Mouse (Mus musculus) thymus, postnatal 0 days (tissue): Measurements from ENCODE around the gene Pprc1. TPM values are rescaled to one million over a fixed set of nuclear protein-coding genes. Genes with fewer than 3 reads are reported as not detected.

Source experiments
- DNase-seq: peaks from one replicate; pipeline ENCODE4 v3.0.0-alpha.2; 2015; ENCODE audit warnings: low spot score
- polyA plus RNA-seq: library from polyadenylated mRNA; unstranded; fragments of >200 nt; fragmentation: Nextera tagmentation; extraction: Ambion mirVana; gene quantifications from 2 replicates; pipeline ENCODE4 v1.2.1, GENCODE M21; 2015

Gene Pprc1
- polyA plus RNA-seq, 1 experiment from 2014 or later = 11.6 TPM

- DNase-seq = no peak
These were observed 11.8 kb upstream of the Pprc1 start for GRCm38 (mm10) chr19:46032731-46033510.

- DNase-seq = no peak
These were observed 10.8 kb upstream of the Pprc1 start for GRCm38 (mm10) chr19:46033911-46034310.

GRCm38 (mm10) chr19:46035971-46036370 lies 8.7 kb upstream of the Pprc1 start:
- DNase-seq = no peak

GRCm38 (mm10) chr19:46036477-46037242 lies 8.0 kb upstream of the Pprc1 start:
- no peak for DNase-seq

DNA sequence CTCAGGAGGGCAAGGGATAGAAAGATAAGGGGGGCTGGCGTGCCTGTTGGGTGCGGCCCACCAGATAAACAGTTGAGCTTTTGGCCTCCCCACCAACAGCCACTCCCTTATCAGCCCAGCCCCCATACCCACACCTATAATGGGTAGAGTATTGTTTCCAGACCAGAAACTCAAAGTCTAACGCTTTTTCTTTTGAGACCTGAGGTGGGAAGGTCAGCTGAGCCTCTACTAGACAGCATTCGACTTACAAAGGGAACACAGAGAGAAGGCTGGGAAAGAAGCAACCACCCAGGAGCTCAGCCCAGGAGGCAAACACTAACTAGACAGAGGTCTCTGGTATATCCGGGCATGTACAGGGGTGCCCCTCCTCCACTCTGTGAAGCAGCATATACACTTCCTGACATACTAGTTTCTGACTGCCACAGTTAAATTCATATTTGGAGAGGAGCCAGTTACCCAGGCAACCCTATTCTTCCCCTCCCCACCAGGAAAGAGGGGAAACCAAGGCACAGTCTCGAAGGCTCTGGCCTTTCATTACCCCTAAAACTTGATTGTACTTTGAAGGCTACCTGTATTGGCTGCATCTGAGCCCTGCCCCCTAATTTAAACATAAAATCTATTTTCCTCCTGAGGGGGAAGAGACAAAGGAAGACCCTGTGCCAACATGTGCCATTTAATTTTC lies 7.3 kb upstream of the Pprc1 start:
- peak; percentile 69 for DNase-seq

DNA sequence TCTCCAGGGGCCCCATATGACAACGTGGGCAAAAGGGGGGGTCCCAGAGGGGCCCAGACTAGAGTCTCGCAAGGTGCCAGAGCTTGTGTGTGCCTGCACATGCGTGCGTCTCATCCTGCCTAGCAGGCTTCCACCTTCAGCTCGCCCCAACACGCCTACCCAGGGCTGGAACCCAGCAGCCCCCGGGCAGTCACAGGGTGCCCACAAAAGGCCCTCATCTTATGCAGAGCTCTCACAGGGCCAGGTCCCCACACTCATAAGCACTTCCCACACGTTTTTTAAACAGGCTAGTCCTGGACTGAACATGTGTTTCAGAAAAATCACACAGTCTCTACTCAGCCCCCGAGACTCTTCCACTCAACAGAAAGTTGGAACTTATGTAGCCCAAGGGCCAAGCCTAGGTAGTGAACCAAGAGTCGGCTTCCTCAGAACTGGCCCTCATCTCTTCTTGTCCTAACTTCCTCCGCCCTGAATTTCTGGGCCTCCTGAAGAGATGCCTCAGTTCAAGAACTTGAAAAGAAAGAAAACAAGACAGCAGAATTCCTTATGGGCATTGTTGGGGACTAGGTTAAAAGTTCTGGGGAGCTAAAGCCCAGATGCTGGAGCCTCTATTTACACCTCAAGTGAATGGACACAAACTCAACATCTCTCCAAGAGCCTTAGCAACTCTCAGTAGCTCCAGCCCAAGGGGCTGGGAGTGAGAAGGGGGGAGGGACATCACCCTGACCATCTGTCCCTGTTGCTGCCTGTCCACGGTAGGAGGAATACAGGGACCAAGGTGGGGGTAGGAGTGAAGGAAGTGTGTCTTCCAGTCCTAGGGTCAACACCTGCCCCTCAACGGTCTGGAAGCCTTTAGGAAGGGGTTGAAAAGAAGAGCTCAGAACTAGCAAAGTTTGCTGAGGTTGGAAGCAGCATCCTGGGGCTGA lies 6.5 kb upstream of the Pprc1 start:
- no peak for DNase-seq

- DNase-seq = no peak
These were observed 5.8 kb upstream of the Pprc1 start for GRCm38 (mm10) chr19:46038851-46039260.

GRCm38 (mm10) chr19:46039478-46039877 lies 5.2 kb upstream of the Pprc1 start:
- peak; percentile 96 for DNase-seq

DNA sequence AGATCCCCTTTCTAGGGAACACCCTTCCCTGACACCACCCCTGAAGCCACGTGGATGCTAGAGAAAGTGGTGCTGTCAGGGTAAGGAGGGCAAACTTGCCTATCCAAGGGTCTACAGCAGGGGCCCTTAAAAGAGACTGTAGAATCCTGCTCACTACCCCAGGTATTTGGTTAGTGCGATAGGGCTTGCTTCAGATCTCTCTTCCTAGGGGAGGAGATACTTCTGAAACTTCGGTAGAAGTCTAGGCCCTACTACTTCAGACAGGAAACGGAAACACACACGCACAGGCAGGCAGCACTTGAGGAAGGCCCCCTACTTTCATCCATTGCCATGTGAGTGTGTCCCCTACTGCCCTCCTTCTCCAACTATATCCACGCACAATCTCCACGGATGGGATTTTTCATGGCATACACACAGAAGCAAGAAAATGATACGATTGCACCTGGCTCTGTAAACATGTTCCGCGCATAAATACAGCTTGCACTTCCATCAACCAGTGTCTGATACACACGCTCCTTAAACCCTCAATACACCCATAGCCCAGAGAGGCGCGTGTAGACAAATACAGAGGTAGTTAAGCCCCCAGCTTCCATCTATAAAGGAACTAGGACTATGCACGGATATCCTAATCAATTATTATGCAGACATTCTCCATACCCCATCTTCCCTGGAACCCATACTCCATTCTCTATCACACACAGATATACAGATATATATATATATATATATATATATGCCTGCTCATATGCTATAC lies 4.4 kb upstream of the Pprc1 start:
- peak; percentile 79 for DNase-seq

DNA sequence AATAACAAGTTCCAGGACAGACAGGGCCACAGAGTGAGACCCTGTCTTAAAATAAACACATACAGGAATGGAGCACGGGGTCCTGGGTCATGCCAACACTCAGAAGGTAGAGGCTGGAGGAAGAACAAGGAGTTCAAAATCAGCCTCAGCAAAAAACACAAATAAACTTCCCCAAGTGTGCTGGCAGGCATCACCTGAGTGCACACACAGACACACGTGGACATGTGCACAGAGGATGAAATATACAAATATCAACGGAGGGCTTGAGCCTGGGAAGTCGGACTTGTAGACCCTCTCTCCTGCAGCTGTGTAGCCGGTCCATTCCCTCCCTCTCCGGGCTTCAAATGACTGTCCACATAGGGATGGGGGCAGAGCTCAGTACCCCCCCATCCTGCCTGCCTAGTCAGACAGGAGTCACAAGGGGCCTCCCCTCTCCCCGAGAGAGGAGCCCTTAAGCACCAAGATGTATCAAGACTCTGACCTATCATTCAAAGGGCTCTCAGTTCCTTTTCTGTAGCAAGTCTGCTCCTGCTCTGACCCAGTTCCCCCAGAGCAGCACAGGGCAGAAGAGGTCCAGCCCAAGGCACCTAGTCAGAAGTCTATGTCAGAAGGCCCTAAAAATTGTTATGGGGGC lies 3.3 kb upstream of the Pprc1 start:
- no peak for DNase-seq

DNA sequence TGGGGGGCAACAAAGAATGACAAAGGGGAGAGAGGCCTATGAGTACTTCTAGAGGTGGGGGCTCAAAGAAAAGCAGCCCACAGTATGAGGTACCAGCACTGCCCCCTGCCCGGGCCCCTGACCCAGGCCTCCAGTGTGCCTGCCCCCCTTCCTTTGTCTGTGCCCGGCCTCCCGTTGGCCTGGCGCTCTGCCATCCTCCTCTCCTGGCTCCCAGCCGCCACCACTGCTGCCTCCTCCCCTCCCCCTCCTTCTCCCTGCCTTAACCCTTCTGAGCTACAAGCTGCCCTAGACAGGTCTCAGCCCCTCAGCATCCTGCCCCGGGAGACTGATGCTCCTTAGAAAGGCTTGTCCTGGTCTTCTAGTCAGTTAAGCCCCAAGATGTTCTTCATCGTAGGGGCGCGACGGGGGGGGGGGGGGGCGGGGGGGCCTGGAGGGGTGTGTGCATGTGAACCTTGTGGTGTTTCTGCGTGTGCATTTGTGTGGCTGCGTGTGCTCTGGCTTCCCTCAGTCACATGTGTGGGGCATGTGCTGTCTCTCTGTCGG lies 2.7 kb upstream of the Pprc1 start:
- peak; percentile 53 for DNase-seq

DNA sequence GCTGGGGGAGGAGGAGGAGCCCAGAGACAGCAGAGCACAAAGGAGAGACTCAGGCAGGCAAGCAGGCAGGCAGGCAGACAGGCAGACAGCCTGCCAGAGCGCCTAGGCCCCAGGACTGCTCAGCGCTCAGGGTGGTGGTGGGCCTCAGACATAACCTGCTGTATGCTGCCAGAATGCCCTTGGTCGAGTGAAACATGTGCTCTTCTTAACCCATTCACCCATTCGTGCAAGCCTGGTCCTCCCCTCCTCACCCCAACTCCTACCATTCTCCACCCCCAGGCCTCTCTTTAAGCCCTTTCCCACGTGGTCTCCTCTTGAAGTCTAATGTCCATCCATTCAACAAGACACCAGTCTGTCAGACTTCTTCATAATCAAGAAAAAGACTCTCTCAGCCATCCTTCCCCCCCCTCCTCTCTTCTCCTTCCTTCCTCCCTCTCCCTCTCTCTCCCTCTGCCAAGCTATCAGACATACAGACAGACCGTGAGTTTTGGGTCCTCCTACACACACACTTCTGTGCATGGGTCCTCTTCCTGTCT lies 2.1 kb upstream of the Pprc1 start:
- DNase-seq = peak; percentile 70

DNA sequence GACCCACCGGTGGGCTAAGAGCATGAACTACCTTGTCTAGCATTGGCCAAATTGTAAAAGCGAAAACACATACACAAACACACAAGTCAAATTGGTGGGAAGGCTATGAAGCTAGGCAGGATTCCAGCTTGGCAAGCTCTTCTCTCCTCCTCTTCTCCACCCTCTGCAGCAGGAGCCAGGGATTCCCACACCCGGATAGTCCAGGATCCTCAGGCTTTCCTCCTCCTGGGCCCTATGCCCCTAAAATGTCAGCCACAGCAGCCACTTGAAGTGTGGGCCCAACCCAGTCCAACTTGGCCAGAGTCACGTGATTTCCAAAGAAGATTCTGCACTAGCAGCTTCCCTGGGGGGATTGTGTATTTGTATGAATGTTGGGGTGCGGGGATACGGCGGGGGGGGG lies 1.3 kb upstream of the Pprc1 start:
- no peak for DNase-seq

- DNase-seq = peak; percentile 77
These were observed 458 bp downstream of the Pprc1 start, which contains the start of gene Ldb1 for GRCm38 (mm10) chr19:46044993-46045695. Gene Ldb1 (minus strand): TSS chr19:46045214.

- DNase-seq = no peak
These were observed 1.1 kb downstream of the Pprc1 start for GRCm38 (mm10) chr19:46045696-46046311.

GRCm38 (mm10) chr19:46046621-46047025 lies 1.9 kb downstream of the Pprc1 start:
- no peak for DNase-seq

DNA sequence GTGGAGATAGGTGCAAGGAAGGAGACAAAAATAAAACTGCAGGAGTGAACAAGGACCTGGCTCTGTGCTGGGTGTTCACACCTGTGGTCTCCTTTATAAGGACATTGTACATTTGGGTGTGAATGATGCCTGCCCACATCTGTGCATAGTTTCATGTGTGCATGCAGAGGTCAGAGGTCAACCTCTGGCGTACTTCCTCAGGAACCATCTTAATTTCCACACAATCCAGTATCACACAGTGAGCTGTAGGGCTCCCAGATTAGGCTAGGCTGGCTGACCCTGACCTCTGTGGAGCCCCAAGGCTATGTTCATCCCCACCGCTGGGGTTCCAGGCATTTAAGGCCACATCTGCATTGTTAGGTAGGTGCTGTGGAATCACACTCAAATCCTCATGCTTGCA lies 2.7 kb downstream of the Pprc1 start:
- no peak for DNase-seq

DNA sequence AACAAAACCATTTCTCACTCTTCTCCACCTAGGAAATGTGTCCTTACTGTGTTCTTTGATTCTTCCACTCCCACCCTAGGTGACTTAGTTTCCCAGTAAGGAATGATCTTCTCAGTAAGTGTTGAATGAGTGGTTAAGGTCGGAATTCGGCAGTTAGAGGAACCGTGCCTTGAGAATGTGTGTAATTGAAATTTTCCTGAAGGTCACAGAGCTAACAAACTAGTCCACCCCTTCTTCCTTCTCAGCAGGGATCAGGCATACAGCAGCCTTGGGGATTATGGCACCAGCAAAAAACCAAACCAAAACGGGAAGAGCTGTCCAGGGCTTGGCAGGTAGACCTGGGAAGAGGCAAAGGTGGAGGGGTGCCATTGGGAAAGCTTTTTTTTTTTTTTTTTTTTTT lies 4.4 kb downstream of the Pprc1 start:
- DNase-seq = no peak
